Mouse (Mus musculus) stomach, embryonic 15.5 days (tissue): Measurements from ENCODE around the gene Prdm10. TPM values are rescaled to one million over a fixed set of nuclear protein-coding genes. Genes with fewer than 3 reads are reported as not detected.

Source experiments
- ATAC-seq: fragments of 200-750 bp; cut with Nextera tagmentation; 2 replicates; pipeline ENCODE4 v1.8.0; 2017; ENCODE audit warnings: low read depth, moderate number of reproducible peaks, moderate TSS enrichment; ENCODE audit not compliant: insufficient read depth, low FRiP score
- H3K27ac ChIP-seq: fragments of 300-500 bp; sonication (generic); 2 replicates; pipeline ENCODE4 v1.5.1; 2015; ENCODE audit warnings: mild to moderate bottlenecking, inconsistent platforms
- H3K27me3 ChIP-seq: fragments of 300-500 bp; sonication (generic); replicated peaks from 2 replicates; pipeline ENCODE4 v1.6.1; 2015; ENCODE audit warnings: inconsistent platforms
- H3K36me3 ChIP-seq: fragments of 300-500 bp; sonication (generic); 2 replicates; pipeline ENCODE4 v1.6.1; 2015; ENCODE audit warnings: inconsistent platforms
- H3K4me1 ChIP-seq: fragments of 300-500 bp; sonication (generic); 2 replicates; pipeline ENCODE4 v1.6.1; 2015; ENCODE audit warnings: inconsistent platforms
- H3K4me2 ChIP-seq: fragments of 300-500 bp; sonication (generic); 2 replicates; pipeline ENCODE4 v1.6.1; 2015; ENCODE audit warnings: mild to moderate bottlenecking, inconsistent platforms
- H3K4me3 ChIP-seq: fragments of 300-500 bp; sonication (generic); replicated peaks from 2 replicates; pipeline ENCODE4 v1.5.1; 2015; ENCODE audit warnings: inconsistent platforms
- H3K9ac ChIP-seq: fragments of 300-500 bp; sonication (generic); 2 replicates; pipeline ENCODE4 v1.6.1; 2015; ENCODE audit warnings: inconsistent platforms
- H3K9me3 ChIP-seq: fragments of 300-500 bp; sonication (generic); 2 replicates; pipeline ENCODE4 v1.6.1; 2016; ENCODE audit warnings: inconsistent platforms
- WGBS: fragments of 180-500 bp; shearing (Covaris S2); methylation state at CpG from one replicate; pipeline ENCODE4 v1.1.7; 2015; 5-methylcytosine and 5-hydroxymethylcytosine counted together
- polyA plus RNA-seq: library from polyadenylated mRNA; unstranded; fragments of >200 nt; fragmentation: Nextera tagmentation; extraction: Ambion mirVana; gene quantifications from 2 replicates; pipeline ENCODE4 v1.2.1, GENCODE M21; 2015

The Prdm10 gene
- polyA plus RNA-seq, 1 experiment from 2014 or later: 4.2 TPM

DNA sequence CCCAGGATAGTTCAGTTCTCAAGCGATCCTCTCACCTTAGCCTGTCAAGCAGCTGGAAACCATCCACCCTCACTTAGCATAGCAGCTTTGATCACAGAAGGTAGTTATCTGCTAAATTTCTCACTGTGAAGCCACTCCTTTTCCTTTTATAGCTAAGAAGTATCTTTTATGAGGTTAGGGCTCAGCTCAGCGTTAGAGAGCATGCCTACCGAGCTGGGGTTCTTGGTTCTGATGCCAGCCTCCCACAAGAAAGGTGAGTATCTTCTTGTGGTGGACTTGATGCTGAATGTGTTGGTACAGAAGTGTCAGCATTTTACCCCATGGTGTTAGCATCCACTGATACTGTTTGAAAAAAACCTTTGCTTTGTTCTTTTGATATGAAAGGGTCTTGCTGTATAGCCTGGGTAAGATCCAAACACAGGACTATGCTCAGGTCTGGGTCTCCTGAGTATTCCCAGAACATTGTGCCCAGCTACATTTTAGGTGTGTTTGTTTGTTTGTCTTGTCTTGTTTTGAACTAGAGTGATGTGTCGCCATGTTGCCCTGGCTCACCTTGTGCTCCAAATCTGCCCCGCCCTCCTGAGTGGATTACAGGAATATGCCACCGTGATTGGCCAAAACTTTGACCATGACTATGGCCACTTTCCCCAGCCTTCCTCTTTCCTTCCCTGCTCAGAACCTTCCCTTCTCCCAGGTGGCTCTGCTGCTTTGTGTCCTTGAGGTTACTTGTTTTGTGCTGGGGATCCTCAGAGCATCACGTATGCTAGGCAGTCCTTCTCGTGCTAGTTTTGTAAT lies 8.9 kb upstream of the Prdm10 start:
- Histone ChIP-seq H3K4me2 (no peak overlapping the region), H3K9ac (no peak overlapping the region), H3K27ac (no peak overlapping the region), H3K4me3 (no peak overlapping the region), H3K4me1 (peaks cover 4% of the 10 kb centered on the region; the same call in 1 of the 2 replicates), H3K9me3 (no peaks in the 10 kb centered on the region), H3K36me3 (no peaks in the 10 kb centered on the region), H3K27me3 (no peaks in the 10 kb centered on the region)
- ATAC-seq: no peak
- WGBS: 67% methylated on average over 8 of the region's 8 CpGs

- Histone ChIP-seq H3K9ac (no peak overlapping the region), H3K27me3 (no peaks in the 10 kb centered on the region), H3K4me1 (no peaks in the 10 kb centered on the region), H3K4me3 (no peak overlapping the region), H3K9me3 (no peaks in the 10 kb centered on the region), H3K27ac (no peak overlapping the region), H3K4me2 (no peak overlapping the region), H3K36me3 (no peaks in the 10 kb centered on the region)
- ATAC-seq: peak; percentile 40; the same call in 1 of the 2 replicates
- WGBS: 78% methylated on average over 4 of the region's 4 CpGs
Observed at GRCm38 (mm10) chr9:31272160-31272559, 8.2 kb upstream of the Prdm10 start.

GRCm38 (mm10) chr9:31278651-31279050 lies 1.7 kb upstream of the Prdm10 start:
- 67% methylated on average over 7 of the region's 7 CpGs for WGBS
- Histone ChIP-seq H3K27ac (peak overlapping the region; percentile 99; the same call in 1 of the 2 replicates), H3K27me3 (no peaks in the 10 kb centered on the region), H3K4me1 (0 out of 2 replicates have a peak, but pooled peaks cover 11% of the 10 kb centered on the region), H3K9me3 (no peaks in the 10 kb centered on the region), H3K4me3 (no peak overlapping the region), H3K9ac (no peak overlapping the region), H3K36me3 (no peaks in the 10 kb centered on the region), H3K4me2 (no peak overlapping the region)
- ATAC-seq: no peak

- Histone ChIP-seq H3K4me1 (0 out of 2 replicates have a peak, but pooled peaks cover 11% of the 10 kb centered on the region), H3K4me2 (peak overlapping the region; percentile 68), H3K27me3 (no peaks in the 10 kb centered on the region), H3K27ac (peak overlapping the region; percentile 99), H3K9me3 (no peaks in the 10 kb centered on the region), H3K36me3 (no peaks in the 10 kb centered on the region), H3K9ac (peak overlapping the region; percentile 19; the same call in 1 of the 2 replicates), H3K4me3 (peak overlapping the region; percentile 83)
- ATAC-seq: no peak
- 55% methylated on average over 2 of the region's 2 CpGs for WGBS
Observed at GRCm38 (mm10) chr9:31279306-31279705, 1.0 kb upstream of the Prdm10 start.

DNA sequence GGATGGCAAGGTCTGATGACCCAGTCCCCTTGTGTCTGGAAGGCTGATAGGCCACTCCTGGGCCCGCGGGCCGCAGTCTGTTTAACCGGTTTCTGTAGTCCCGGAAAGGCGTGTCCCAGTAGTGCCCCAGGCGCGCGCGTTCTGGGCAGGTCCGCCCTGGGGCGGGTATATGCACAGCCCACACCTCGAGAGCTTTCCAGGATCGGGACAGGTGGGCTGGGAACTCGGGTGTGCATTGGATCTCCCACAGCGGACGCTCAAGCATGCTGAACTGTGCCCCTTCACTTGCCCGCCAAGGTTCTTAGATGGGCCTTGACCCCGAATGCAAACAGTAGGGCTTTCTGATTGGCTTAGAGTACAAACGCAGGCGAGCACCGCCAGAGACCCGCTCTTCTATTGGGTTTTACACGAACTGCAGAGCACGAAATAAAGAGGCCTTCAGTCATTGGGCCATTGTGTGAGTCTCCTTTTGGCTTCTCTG lies 413 bp upstream of the Prdm10 start:
- peak overlapping the region; percentile 19; the same call in 1 of the 2 replicates for H3K9ac ChIP-seq
- peak; percentile 81 for ATAC-seq
- H3K36me3 ChIP-seq: no peaks in the 10 kb centered on the region
- WGBS: under 1% methylated on average over 25 of the region's 25 CpGs
- H3K4me1 ChIP-seq: 0 out of 2 replicates have a peak, but pooled peaks cover 11% of the 10 kb centered on the region
- no peaks in the 10 kb centered on the region for H3K27me3 ChIP-seq
- H3K9me3 ChIP-seq: no peaks in the 10 kb centered on the region
- H3K4me2 ChIP-seq: peak overlapping the region; percentile 68
- peak overlapping the region; percentile 99 for H3K27ac ChIP-seq
- H3K4me3 ChIP-seq: peak overlapping the region; percentile 83

DNA sequence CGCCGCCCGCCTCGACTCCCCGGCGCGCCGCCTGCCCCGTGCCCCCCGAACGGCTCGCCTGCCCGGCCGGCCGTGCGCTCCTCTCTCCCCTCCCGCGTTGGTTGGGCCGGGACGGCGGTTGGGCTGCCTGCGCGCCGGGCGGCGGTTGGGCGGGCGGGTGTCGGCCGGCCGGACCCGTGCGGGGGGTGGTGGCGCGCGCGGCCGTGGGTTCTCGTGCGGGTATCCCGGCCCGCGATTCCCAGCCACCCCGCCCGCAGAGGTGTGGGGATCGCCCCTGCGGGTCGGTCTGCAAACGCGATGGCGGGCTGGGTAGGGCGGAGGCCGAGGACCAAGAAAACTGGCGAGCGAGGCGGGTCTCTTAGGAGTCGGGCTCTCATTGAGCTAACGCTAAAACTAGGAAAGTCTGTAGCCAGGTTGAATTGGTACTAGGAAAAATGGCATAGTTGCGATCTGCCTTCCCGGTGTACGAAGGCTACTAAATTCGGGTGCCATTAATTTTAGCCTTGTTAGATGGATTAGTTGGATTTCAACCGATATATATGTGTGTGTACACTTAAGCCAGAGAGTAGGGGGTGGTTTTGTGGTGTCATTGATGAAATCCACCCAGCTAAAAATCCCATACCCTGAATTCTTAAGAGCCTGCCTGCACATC lies 799 bp downstream of the Prdm10 start:
- WGBS: under 1% methylated on average over 62 of the region's 63 CpGs
- ATAC-seq: peak; percentile 59
- no peaks in the 10 kb centered on the region for H3K36me3 ChIP-seq

DNA sequence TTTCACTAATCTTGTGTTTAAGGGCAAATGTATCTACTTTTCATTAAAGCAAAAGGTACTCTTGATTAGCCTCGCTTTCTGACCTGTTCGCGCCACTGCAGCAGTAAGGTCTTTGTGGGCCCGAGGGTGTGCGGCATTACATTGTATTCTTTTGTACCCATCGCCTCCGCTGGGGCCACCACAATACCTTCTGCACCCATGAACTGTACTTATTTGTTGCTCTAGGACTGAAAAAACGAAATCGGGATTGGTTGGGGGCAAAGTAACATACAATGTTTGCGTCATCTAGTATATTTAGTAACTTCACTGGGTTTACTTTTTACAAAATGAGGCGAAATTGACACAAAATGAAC lies 1.3 kb downstream of the Prdm10 start:
- no peaks in the 10 kb centered on the region for H3K27me3 ChIP-seq

More for the DNA sequence above, 799 bp downstream of the Prdm10 start:
- 0 out of 2 replicates have a peak, but pooled peaks cover 11% of the 10 kb centered on the region for H3K4me1 ChIP-seq
- H3K27me3 ChIP-seq: no peaks in the 10 kb centered on the region
- H3K4me2 ChIP-seq: peak overlapping the region; percentile 68
- H3K4me3 ChIP-seq: peak overlapping the region; percentile 83
- H3K27ac ChIP-seq: peak overlapping the region; percentile 99
- H3K9ac ChIP-seq: peak overlapping the region; percentile 98
- no peaks in the 10 kb centered on the region for H3K9me3 ChIP-seq

DNA sequence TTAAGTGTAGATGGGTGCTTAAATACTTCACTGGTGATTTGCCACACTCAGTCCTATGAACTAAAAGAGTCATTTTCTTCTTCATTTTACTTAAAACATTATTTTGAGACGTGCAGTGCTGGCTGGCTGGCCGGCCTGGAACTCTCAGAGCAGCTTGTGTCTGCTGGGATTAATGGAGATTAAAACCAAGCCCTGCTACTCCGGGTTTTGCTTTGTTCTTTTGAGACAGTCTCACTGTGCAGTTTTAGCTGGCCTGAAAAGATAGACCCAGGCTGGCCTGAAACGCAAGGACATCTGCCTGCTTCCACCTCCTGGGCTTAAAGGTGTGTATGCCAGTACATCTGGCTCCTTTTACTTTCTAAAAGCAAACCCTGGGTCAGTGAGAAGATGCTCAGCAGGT lies 2.2 kb downstream of the Prdm10 start:
- Histone ChIP-seq H3K36me3 (no peaks in the 10 kb centered on the region), H3K27me3 (no peaks in the 10 kb centered on the region), H3K4me1 (0 out of 2 replicates have a peak, but pooled peaks cover 11% of the 10 kb centered on the region), H3K4me3 (no peak overlapping the region), H3K4me2 (peak overlapping the region; percentile 32; the same call in 1 of the 2 replicates), H3K9ac (no peak overlapping the region), H3K27ac (peak overlapping the region; percentile 42; the same call in 1 of the 2 replicates), H3K9me3 (no peaks in the 10 kb centered on the region)
- WGBS: 34% methylated on average over 4 of the region's 4 CpGs
- ATAC-seq: no peak

More for the DNA sequence above, 1.3 kb downstream of the Prdm10 start:
- peak overlapping the region; percentile 99 for H3K27ac ChIP-seq
- peak overlapping the region; percentile 98 for H3K9ac ChIP-seq
- H3K36me3 ChIP-seq: no peaks in the 10 kb centered on the region
- peak overlapping the region; percentile 83 for H3K4me3 ChIP-seq
- WGBS: 2% methylated on average over 11 of the region's 11 CpGs
- no peaks in the 10 kb centered on the region for H3K9me3 ChIP-seq
- ATAC-seq: no peak
- H3K4me2 ChIP-seq: peak overlapping the region; percentile 68
- 0 out of 2 replicates have a peak, but pooled peaks cover 11% of the 10 kb centered on the region for H3K4me1 ChIP-seq

DNA sequence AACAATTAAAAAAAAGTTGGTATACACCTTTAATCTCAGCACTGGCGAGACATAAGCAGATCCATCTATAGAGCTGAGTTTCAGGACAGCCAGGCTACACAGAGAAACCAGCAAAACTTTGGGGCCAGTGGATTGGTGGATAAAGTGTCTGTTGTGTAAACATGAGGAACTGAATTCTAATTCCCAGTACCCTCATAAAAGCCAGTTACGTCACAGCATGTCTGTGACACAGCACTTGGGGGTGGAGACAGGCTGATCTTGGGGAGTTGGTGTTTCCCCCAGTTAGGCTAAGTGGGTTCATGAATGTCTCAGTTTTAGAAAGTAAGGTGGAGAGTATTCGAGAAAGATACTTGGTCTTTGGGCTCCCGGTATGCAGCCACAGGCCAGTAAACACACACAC lies 2.7 kb downstream of the Prdm10 start:
- no peak overlapping the region for H3K4me2 ChIP-seq
- H3K36me3 ChIP-seq: no peaks in the 10 kb centered on the region
- no peak overlapping the region for H3K27ac ChIP-seq
- no peak overlapping the region for H3K4me3 ChIP-seq
- H3K9ac ChIP-seq: no peak overlapping the region
- WGBS: 85% methylated on average over 4 of the region's 4 CpGs
- H3K4me1 ChIP-seq: 0 out of 2 replicates have a peak, but pooled peaks cover 11% of the 10 kb centered on the region
- H3K27me3 ChIP-seq: no peaks in the 10 kb centered on the region
- H3K9me3 ChIP-seq: no peaks in the 10 kb centered on the region
- ATAC-seq: no peak

- H3K9ac ChIP-seq: no peak overlapping the region
- WGBS: 82% methylated on average over 3 of the region's 3 CpGs
- no peak overlapping the region for H3K27ac ChIP-seq
- no peak for ATAC-seq
- H3K4me2 ChIP-seq: no peak overlapping the region
- no peaks in the 10 kb centered on the region for H3K36me3 ChIP-seq
- H3K27me3 ChIP-seq: no peaks in the 10 kb centered on the region
- 0 out of 2 replicates have a peak, but pooled peaks cover 11% of the 10 kb centered on the region for H3K4me1 ChIP-seq
- no peaks in the 10 kb centered on the region for H3K9me3 ChIP-seq
- H3K4me3 ChIP-seq: no peak overlapping the region
Observed at GRCm38 (mm10) chr9:31283911-31284310, 3.6 kb downstream of the Prdm10 start.

GRCm38 (mm10) chr9:31290201-31290862 lies 10.0 kb downstream of the Prdm10 start:
- Histone ChIP-seq H3K9me3 (no peaks in the 10 kb centered on the region), H3K4me3 (no peak overlapping the region), H3K27ac (no peak overlapping the region), H3K4me1 (no peaks in the 10 kb centered on the region; the same call in 1 of the 2 replicates), H3K4me2 (no peak overlapping the region), H3K36me3 (no peaks in the 10 kb centered on the region), H3K9ac (no peak overlapping the region), H3K27me3 (no peaks in the 10 kb centered on the region)
- 69% methylated on average over 14 of the region's 14 CpGs for WGBS
- ATAC-seq: peak; percentile 16; the same call in 1 of the 2 replicates
